Mouse (Mus musculus) c-Kit-positive CD71-positive TER-119-negative erythroid progenitor cells, embryonic 14.5 days (primary cell): ENCODE measurements at regions not wholly inside any gene's neighbourhood (a gene's known extent, or its start where the extent isn't known, plus 50 kb on each side); places are given as distances from the start of the nearest gene placed in this dataset.

Experiments
- DNase-seq: peaks from one replicate; pipeline ENCODE4 v3.0.0-alpha.2; 2013; ENCODE audit warnings: low read depth

- DNase-seq = no peak
These were observed 56.6 kb upstream of the Serpine2 start for GRCm38 (mm10) chr1:79917426-79918150.
